Mouse (Mus musculus): ENCODE data around the gene Odc1.

DNA sequence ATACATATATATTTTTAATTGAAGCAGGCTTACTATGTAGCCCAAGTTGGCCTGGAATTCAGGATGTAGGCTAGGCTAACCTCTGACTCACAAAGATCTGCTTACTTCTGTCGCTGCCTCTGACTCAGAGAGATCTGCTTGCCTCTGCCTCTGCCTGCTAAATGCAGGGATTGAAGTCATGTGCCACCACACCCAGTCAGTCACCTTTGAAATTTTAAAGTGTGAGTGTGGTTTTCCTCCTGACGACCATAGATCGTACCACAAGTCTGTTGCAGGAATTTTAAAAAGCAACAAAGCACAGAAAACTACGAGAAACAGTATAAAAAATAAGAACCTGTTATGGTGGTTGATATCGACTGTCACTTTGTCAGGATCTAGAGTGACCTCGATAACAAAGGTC is 33.6 kb upstream of the Odc1 start:
- TF ChIP-seq POLR2A (IDR thresholded peaks at IDR 0.05; ENCODE audit: borderline replicate concordance, extremely low read depth, insufficient read depth, insufficient read length, poor library complexity, severe bottlenecking) (no peak), CTCF (IDR thresholded peaks at IDR 0.05; ENCODE audit: borderline replicate concordance, extremely low read depth, insufficient read depth, insufficient read length) (no peak)
